Mouse (Mus musculus): ENCODE measurements around the gene Ajm1. TPM values are rescaled to one million over a fixed set of nuclear protein-coding genes. Genes with fewer than 3 reads are reported as not detected.

Ajm1 gene
- polyA plus RNA-seq, 1 experiment from 2014 or later: 0.08 TPM

- H3K9me3 ChIP-seq: no peaks in the 10 kb centered on the region
- H3K27ac ChIP-seq: no peak overlapping the region
- no peak for ATAC-seq (ENCODE audit: insufficient number of reproducible peaks, insufficient read depth, low FRiP score, low TSS enrichment, low read depth)
- no peak overlapping the region for H3K4me3 ChIP-seq (replicated peaks)
- H3K36me3 ChIP-seq: peaks cover 58% of the 10 kb centered on the region
- H3K4me1 ChIP-seq (replicated peaks): peaks cover 45% of the 10 kb centered on the region
- no peak overlapping the region for H3K9ac ChIP-seq (replicated peaks)
- H3K4me2 ChIP-seq: no peak overlapping the region
- WGBS: 79% methylated on average over 4 of the region's 4 CpGs
- H3K27me3 ChIP-seq: peaks cover 28% of the 10 kb centered on the region
Observed at GRCm38 (mm10) chr2:25583571-25583970, 2.0 kb upstream of the Ajm1 start.

- Histone ChIP-seq H3K27me3 (peaks cover 32% of the 10 kb centered on the region), H3K4me3 (replicated peaks) (no peak overlapping the region), H3K27ac (no peak overlapping the region), H3K9me3 (no peaks in the 10 kb centered on the region), H3K4me2 (no peak overlapping the region), H3K4me1 (replicated peaks) (peaks cover 50% of the 10 kb centered on the region), H3K9ac (replicated peaks) (peak overlapping the region; percentile 27; the same call in 1 of the 2 replicates), H3K36me3 (peaks cover 53% of the 10 kb centered on the region)
- WGBS: 81% methylated on average over 6 of the region's 6 CpGs
- no peak for ATAC-seq (ENCODE audit: insufficient number of reproducible peaks, insufficient read depth, low FRiP score, low TSS enrichment, low read depth)
Observed at GRCm38 (mm10) chr2:25583120-25583481, 1.5 kb upstream of the Ajm1 start.

GRCm38 (mm10) chr2:25582466-25583119 is 1.0 kb upstream of the Ajm1 start:
- H3K9ac ChIP-seq (replicated peaks): peak overlapping the region; percentile 27; the same call in 1 of the 2 replicates
- no peaks in the 10 kb centered on the region for H3K9me3 ChIP-seq
- H3K4me1 ChIP-seq (replicated peaks): peaks cover 55% of the 10 kb centered on the region
- H3K36me3 ChIP-seq: peaks cover 48% of the 10 kb centered on the region
- H3K27ac ChIP-seq: no peak overlapping the region
- no peak for ATAC-seq (ENCODE audit: insufficient number of reproducible peaks, insufficient read depth, low FRiP score, low TSS enrichment, low read depth)
- no peak overlapping the region for H3K4me2 ChIP-seq
- H3K27me3 ChIP-seq: peaks cover 38% of the 10 kb centered on the region
- 61% methylated on average over 12 of the region's 12 CpGs for WGBS
- no peak overlapping the region for H3K4me3 ChIP-seq (replicated peaks)

- WGBS: 36% methylated on average over 6 of the region's 6 CpGs
- peaks cover 44% of the 10 kb centered on the region for H3K27me3 ChIP-seq
- no peaks in the 10 kb centered on the region for H3K9me3 ChIP-seq
- H3K4me2 ChIP-seq: peak overlapping the region; percentile 61
- H3K36me3 ChIP-seq: peaks cover 41% of the 10 kb centered on the region
- no peak overlapping the region for H3K9ac ChIP-seq (replicated peaks)
- no peak overlapping the region for H3K4me3 ChIP-seq (replicated peaks)
- H3K27ac ChIP-seq: no peak overlapping the region
- no peak for ATAC-seq (ENCODE audit: insufficient number of reproducible peaks, insufficient read depth, low FRiP score, low TSS enrichment, low read depth)
- H3K4me1 ChIP-seq (replicated peaks): peaks cover 61% of the 10 kb centered on the region
Observed at GRCm38 (mm10) chr2:25581901-25582301, 344 bp upstream of the Ajm1 start.

- H3K9ac ChIP-seq (replicated peaks): no peak overlapping the region
- H3K36me3 ChIP-seq: peaks cover 31% of the 10 kb centered on the region
- H3K4me1 ChIP-seq (replicated peaks): peaks cover 67% of the 10 kb centered on the region
- 49% methylated on average over 6 of the region's 6 CpGs for WGBS
- no peaks in the 10 kb centered on the region for H3K9me3 ChIP-seq
- ATAC-seq (ENCODE audit: insufficient number of reproducible peaks, insufficient read depth, low FRiP score, low TSS enrichment, low read depth): no peak
- no peak overlapping the region; the same call in 1 of the 2 replicates for H3K4me2 ChIP-seq
- peaks cover 57% of the 10 kb centered on the region for H3K27me3 ChIP-seq
- no peak overlapping the region for H3K27ac ChIP-seq
- H3K4me3 ChIP-seq (replicated peaks): no peak overlapping the region
Observed at GRCm38 (mm10) chr2:25580621-25581101, 896 bp downstream of the Ajm1 start.

GRCm38 (mm10) chr2:25579737-25580460 is 1.7 kb downstream of the Ajm1 start:
- peak overlapping the region; percentile 31; the same call in 1 of the 2 replicates for H3K9ac ChIP-seq (replicated peaks)
- no peak for ATAC-seq (ENCODE audit: insufficient number of reproducible peaks, insufficient read depth, low FRiP score, low TSS enrichment, low read depth)
- H3K4me1 ChIP-seq (replicated peaks): peaks cover 71% of the 10 kb centered on the region
- H3K9me3 ChIP-seq: no peaks in the 10 kb centered on the region
- peaks cover 57% of the 10 kb centered on the region for H3K27me3 ChIP-seq
- no peak overlapping the region for H3K27ac ChIP-seq
- peaks cover 23% of the 10 kb centered on the region for H3K36me3 ChIP-seq
- peak overlapping the region; percentile 33 for H3K4me3 ChIP-seq (replicated peaks)
- H3K4me2 ChIP-seq: peak overlapping the region; percentile 53
- 4% methylated on average over 27 of the region's 27 CpGs for WGBS

GRCm38 (mm10) chr2:25578796-25579736 is 2.5 kb downstream of the Ajm1 start:
- peaks cover 73% of the 10 kb centered on the region for H3K4me1 ChIP-seq (replicated peaks)
- no peaks in the 10 kb centered on the region for H3K9me3 ChIP-seq
- H3K36me3 ChIP-seq: peaks cover 15% of the 10 kb centered on the region
- WGBS: 6% methylated on average over 71 of the region's 77 CpGs
- H3K9ac ChIP-seq (replicated peaks): peak overlapping the region; percentile 31; the same call in 1 of the 2 replicates
- ATAC-seq (ENCODE audit: insufficient number of reproducible peaks, insufficient read depth, low FRiP score, low TSS enrichment, low read depth): no peak
- no peak overlapping the region for H3K27ac ChIP-seq
- peak overlapping the region; percentile 33 for H3K4me3 ChIP-seq (replicated peaks)
- H3K27me3 ChIP-seq: peaks cover 57% of the 10 kb centered on the region
- peak overlapping the region; percentile 53 for H3K4me2 ChIP-seq

- no peak for ATAC-seq (ENCODE audit: insufficient number of reproducible peaks, insufficient read depth, low FRiP score, low TSS enrichment, low read depth)
- H3K9me3 ChIP-seq: no peaks in the 10 kb centered on the region
Observed at GRCm38 (mm10) chr2:25577951-25578795, 3.4 kb downstream of the Ajm1 start.

GRCm38 (mm10) chr2:25576965-25577891 is 4.3 kb downstream of the Ajm1 start:
- no peak overlapping the region; the same call in 1 of the 2 replicates for H3K9ac ChIP-seq (replicated peaks)
- peak overlapping the region; percentile 33 for H3K4me3 ChIP-seq (replicated peaks)
- no peak overlapping the region for H3K27ac ChIP-seq
- H3K4me2 ChIP-seq: peak overlapping the region; percentile 53
- peaks cover 12% of the 10 kb centered on the region; the same call in 1 of the 2 replicates for H3K36me3 ChIP-seq
- H3K4me1 ChIP-seq (replicated peaks): peaks cover 71% of the 10 kb centered on the region
- peaks cover 57% of the 10 kb centered on the region for H3K27me3 ChIP-seq
- ATAC-seq (ENCODE audit: insufficient number of reproducible peaks, insufficient read depth, low FRiP score, low TSS enrichment, low read depth): no peak
- no peaks in the 10 kb centered on the region for H3K9me3 ChIP-seq
- 14% methylated on average over 92 of the region's 92 CpGs for WGBS

More at GRCm38 (mm10) chr2:25577951-25578795, 3.4 kb downstream of the Ajm1 start:
- H3K27me3 ChIP-seq: peaks cover 57% of the 10 kb centered on the region
- H3K4me1 ChIP-seq (replicated peaks): peaks cover 77% of the 10 kb centered on the region
- 5% methylated on average over 75 of the region's 75 CpGs for WGBS
- H3K9ac ChIP-seq (replicated peaks): no peak overlapping the region; the same call in 1 of the 2 replicates
- peak overlapping the region; percentile 53 for H3K4me2 ChIP-seq
- no peak overlapping the region for H3K27ac ChIP-seq
- peaks cover 9% of the 10 kb centered on the region for H3K36me3 ChIP-seq
- H3K4me3 ChIP-seq (replicated peaks): peak overlapping the region; percentile 33

Data from limb, embryonic 12.5 days (tissue).